Mouse (Mus musculus) limb, embryonic 10.5 days (tissue): ENCODE measurements around the gene Zxdc. TPM values are rescaled to one million over a fixed set of nuclear protein-coding genes. Genes with fewer than 3 reads are reported as not detected.

Experiments used
- DNase-seq: peaks from one replicate; pipeline ENCODE4 v3.0.0-alpha.2; 2017; ENCODE audit warnings: low spot score
- H3K27ac ChIP-seq: fragments of 300-500 bp; sonication (generic); 2 replicates; pipeline ENCODE4 v1.5.1; 2016; ENCODE audit warnings: mild to moderate bottlenecking
- H3K27me3 ChIP-seq: fragments of 300-500 bp; sonication (generic); 2 replicates; pipeline ENCODE4 v1.6.1; 2016; ENCODE audit warnings: low read depth, mild to moderate bottlenecking; ENCODE audit not compliant: poor library complexity, severe bottlenecking
- H3K36me3 ChIP-seq: fragments of 300-500 bp; sonication (generic); 2 replicates; pipeline ENCODE4 v1.6.1; 2016; ENCODE audit warnings: mild to moderate bottlenecking, moderate library complexity
- H3K4me1 ChIP-seq: fragments of 300-500 bp; sonication (generic); 2 replicates; pipeline ENCODE4 v1.6.1; 2016
- H3K4me3 ChIP-seq: fragments of 300-500 bp; sonication (generic); 2 replicates; pipeline ENCODE4 v1.5.1; 2016; ENCODE audit warnings: mild to moderate bottlenecking, moderate library complexity
- H3K9me3 ChIP-seq: fragments of 300-500 bp; sonication (generic); replicated peaks from 2 replicates; pipeline ENCODE4 v1.6.1; 2016; ENCODE audit warnings: mild to moderate bottlenecking
- WGBS: fragments of 180-500 bp; shearing (Covaris S2); methylation state at CpG from one replicate; pipeline ENCODE4 v1.1.7; 2016; 5-methylcytosine and 5-hydroxymethylcytosine counted together
- polyA plus RNA-seq: library from polyadenylated mRNA; unstranded; fragments of >200 nt; fragmentation: Nextera tagmentation; extraction: Ambion mirVana; gene quantifications from 2 replicates; pipeline ENCODE4 v1.2.1, GENCODE M21; 2016

The Zxdc gene
- polyA plus RNA-seq, 1 experiment from 2014 or later = 6.4 TPM

- Histone ChIP-seq H3K9me3 (no peaks in the 10 kb centered on the region), H3K4me1 (peaks cover 7% of the 10 kb centered on the region; the same call in 1 of the 2 replicates), H3K27me3 (no peaks in the 10 kb centered on the region), H3K4me3 (no peak overlapping the region), H3K27ac (no peak overlapping the region), H3K36me3 (no peaks in the 10 kb centered on the region)
- WGBS = 59% methylated on average over 2 of the region's 2 CpGs
- DNase-seq = no peak
Measured at GRCm38 (mm10) chr6:90350011-90350410, 19.3 kb upstream of the Zxdc start.

- Histone ChIP-seq H3K9me3 (no peaks in the 10 kb centered on the region), H3K4me1 (peaks cover 16% of the 10 kb centered on the region), H3K27ac (no peak overlapping the region), H3K27me3 (no peaks in the 10 kb centered on the region), H3K36me3 (no peaks in the 10 kb centered on the region), H3K4me3 (no peak overlapping the region)
- 74% methylated on average over 5 of the region's 5 CpGs for WGBS
- DNase-seq = no peak
Measured at GRCm38 (mm10) chr6:90358142-90358541, 11.2 kb upstream of the Zxdc start.

- peak overlapping the region; percentile 71 for H3K27ac ChIP-seq
- H3K4me3 ChIP-seq = no peak overlapping the region
- no peaks in the 10 kb centered on the region for H3K27me3 ChIP-seq
- WGBS = 88% methylated on average over 2 of the region's 2 CpGs
- H3K9me3 ChIP-seq = no peaks in the 10 kb centered on the region
- H3K36me3 ChIP-seq = no peaks in the 10 kb centered on the region
- no peak for DNase-seq
- peaks cover 16% of the 10 kb centered on the region for H3K4me1 ChIP-seq
Measured at GRCm38 (mm10) chr6:90359445-90359844, 9.8 kb upstream of the Zxdc start.

GRCm38 (mm10) chr6:90360024-90360781 is 9.1 kb upstream of the Zxdc start:
- peaks cover 16% of the 10 kb centered on the region for H3K4me1 ChIP-seq
- H3K27me3 ChIP-seq = no peaks in the 10 kb centered on the region
- H3K4me3 ChIP-seq = no peak overlapping the region
- no peaks in the 10 kb centered on the region for H3K36me3 ChIP-seq
- 44% methylated on average over 7 of the region's 7 CpGs for WGBS
- no peaks in the 10 kb centered on the region for H3K9me3 ChIP-seq
- peak; percentile 54 for DNase-seq
- peak overlapping the region; percentile 71 for H3K27ac ChIP-seq

GRCm38 (mm10) chr6:90360922-90361614 is 8.2 kb upstream of the Zxdc start:
- Histone ChIP-seq H3K9me3 (no peaks in the 10 kb centered on the region), H3K4me3 (no peak overlapping the region), H3K27me3 (no peaks in the 10 kb centered on the region), H3K27ac (no peak overlapping the region), H3K4me1 (peaks cover 16% of the 10 kb centered on the region), H3K36me3 (no peaks in the 10 kb centered on the region)
- no peak for DNase-seq
- WGBS = 93% methylated on average over 6 of the region's 6 CpGs

GRCm38 (mm10) chr6:90363301-90363700 is 6.0 kb upstream of the Zxdc start:
- Histone ChIP-seq H3K36me3 (no peaks in the 10 kb centered on the region), H3K4me1 (peaks cover 16% of the 10 kb centered on the region), H3K27me3 (no peaks in the 10 kb centered on the region), H3K27ac (no peak overlapping the region), H3K9me3 (no peaks in the 10 kb centered on the region), H3K4me3 (no peak overlapping the region)
- 86% methylated on average over 5 of the region's 5 CpGs for WGBS
- no peak for DNase-seq

GRCm38 (mm10) chr6:90369725-90370553 is 647 bp downstream of the Zxdc start:
- Histone ChIP-seq H3K9me3 (no peaks in the 10 kb centered on the region), H3K4me3 (peak overlapping the region; percentile 86), H3K27ac (peak overlapping the region; percentile 88), H3K27me3 (no peaks in the 10 kb centered on the region), H3K4me1 (peaks cover 27% of the 10 kb centered on the region), H3K36me3 (peaks cover 26% of the 10 kb centered on the region)
- under 1% methylated on average over 98 of the region's 98 CpGs for WGBS
- peak; percentile 73 for DNase-seq

GRCm38 (mm10) chr6:90374647-90375046 is 5.4 kb downstream of the Zxdc start:
- DNase-seq = no peak
- Histone ChIP-seq H3K9me3 (no peaks in the 10 kb centered on the region), H3K4me1 (peaks cover 22% of the 10 kb centered on the region), H3K36me3 (peaks cover 71% of the 10 kb centered on the region), H3K27ac (no peak overlapping the region), H3K27me3 (no peaks in the 10 kb centered on the region), H3K4me3 (no peak overlapping the region)
- 92% methylated on average over 4 of the region's 4 CpGs for WGBS

- no peaks in the 10 kb centered on the region for H3K27me3 ChIP-seq
- H3K27ac ChIP-seq = no peak overlapping the region
- peaks cover 96% of the 10 kb centered on the region for H3K36me3 ChIP-seq
- no peaks in the 10 kb centered on the region for H3K4me1 ChIP-seq
- H3K4me3 ChIP-seq = no peak overlapping the region
- DNase-seq = no peak
- no peaks in the 10 kb centered on the region for H3K9me3 ChIP-seq
- 94% methylated on average over 2 of the region's 2 CpGs for WGBS
Measured at GRCm38 (mm10) chr6:90377708-90378107, 8.4 kb downstream of the Zxdc start.

- Histone ChIP-seq H3K27ac (no peak overlapping the region), H3K27me3 (no peaks in the 10 kb centered on the region), H3K36me3 (peaks cover 88% of the 10 kb centered on the region), H3K4me3 (no peak overlapping the region), H3K4me1 (no peaks in the 10 kb centered on the region), H3K9me3 (no peaks in the 10 kb centered on the region)
- no peak for DNase-seq
- WGBS = 96% methylated on average over 2 of the region's 2 CpGs
Measured at GRCm38 (mm10) chr6:90381465-90381864, 12.2 kb downstream of the Zxdc start.

- H3K4me3 ChIP-seq = no peak overlapping the region
- no peak overlapping the region for H3K27ac ChIP-seq
- 91% methylated on average over 4 of the region's 4 CpGs for WGBS
- H3K36me3 ChIP-seq = peaks cover 48% of the 10 kb centered on the region
- no peaks in the 10 kb centered on the region for H3K9me3 ChIP-seq
- H3K4me1 ChIP-seq = no peaks in the 10 kb centered on the region
- no peaks in the 10 kb centered on the region for H3K27me3 ChIP-seq
- no peak for DNase-seq
Measured at GRCm38 (mm10) chr6:90390629-90391028, 21.3 kb downstream of the Zxdc start.

GRCm38 (mm10) chr6:90393948-90394347 is 24.7 kb downstream of the Zxdc start:
- H3K9me3 ChIP-seq = no peaks in the 10 kb centered on the region
- H3K27me3 ChIP-seq = no peaks in the 10 kb centered on the region
- WGBS = 47% methylated on average over 3 of the region's 3 CpGs

GRCm38 (mm10) chr6:90395751-90396150 is 26.5 kb downstream of the Zxdc start:
- H3K27me3 ChIP-seq = no peaks in the 10 kb centered on the region
- peaks cover 11% of the 10 kb centered on the region; the same call in 1 of the 2 replicates for H3K36me3 ChIP-seq
- no peaks in the 10 kb centered on the region for H3K4me1 ChIP-seq
- no peak overlapping the region for H3K27ac ChIP-seq
- 91% methylated on average over 2 of the region's 2 CpGs for WGBS
- no peak overlapping the region for H3K4me3 ChIP-seq
- DNase-seq = no peak
- H3K9me3 ChIP-seq = no peaks in the 10 kb centered on the region

More at GRCm38 (mm10) chr6:90393948-90394347, 24.7 kb downstream of the Zxdc start:
- DNase-seq = no peak
- Histone ChIP-seq H3K36me3 (peaks cover 21% of the 10 kb centered on the region; the same call in 1 of the 2 replicates), H3K4me3 (no peak overlapping the region), H3K27ac (no peak overlapping the region), H3K4me1 (no peaks in the 10 kb centered on the region)
